Mouse (Mus musculus) thymus, adult 2 months (tissue): Measurements from ENCODE around the gene Cd9.

Experiments used
- CTCF ChIP-seq: fragments of 200-500 bp; IDR thresholded peaks from 2 replicates; pipeline ENCODE4 v1.5.1; 2012; ENCODE audit warnings: mild to moderate bottlenecking, control low read depth, low read length, moderate library complexity, borderline replicate concordance; ENCODE audit not compliant: control insufficient read depth, poor library complexity, insufficient read depth; ENCODE audit errors: extremely low read depth
- POLR2A ChIP-seq: fragments of 200-500 bp; IDR thresholded peaks from 2 replicates; pipeline ENCODE4 v1.6.1; 2012; ENCODE audit warnings: mild to moderate bottlenecking, low read length, control low read depth, moderate library complexity; ENCODE audit not compliant: control insufficient read depth, poor library complexity, insufficient read depth; ENCODE audit errors: extremely low read depth

GRCm38 (mm10) chr6:125524027-125524426, 29.4 kb upstream of the Cd9 start:
- TF ChIP-seq CTCF (no peak), POLR2A (no peak)
